ENCODE assay signal across 25 mouse cellular contexts in genomic region chr3:38839438-38839837, GRCm38 (mm10).
"Had no signal": no experiment of that assay in that cellular context is flagged by ENCODE, and none has a peak within 500 bp of the region (broad histone marks: within the 10 kb centered on the region; RNA-seq: fewer than 3 reads in every experiment).

No protein-coding gene starts in this region.

- H3K4me1 ChIP-seq: heart, embryonic 13.5 days; heart, embryonic 15.5 days; hindbrain, embryonic 13.5 days; hindbrain, embryonic 15.5 days; kidney, embryonic 15.5 days; limb, embryonic 13.5 days had no signal

- ATAC-seq: forebrain, postnatal 0 days; hindbrain, postnatal 0 days; intestine, embryonic 16.5 days had no signal

- H3K36me3 ChIP-seq: heart, embryonic 13.5 days; heart, embryonic 15.5 days; hindbrain, embryonic 13.5 days; hindbrain, embryonic 15.5 days; kidney, embryonic 15.5 days; limb, embryonic 13.5 days had no signal

- H3K9ac ChIP-seq: forebrain, postnatal 0 days; heart, embryonic 13.5 days; heart, embryonic 15.5 days; hindbrain, embryonic 13.5 days; hindbrain, embryonic 15.5 days; kidney, embryonic 15.5 days; limb, embryonic 13.5 days had no signal

- H3K9me3 ChIP-seq: heart, embryonic 13.5 days; heart, embryonic 15.5 days; hindbrain, embryonic 13.5 days; hindbrain, embryonic 15.5 days had no signal

- H3K4me2 ChIP-seq: heart, embryonic 11.5 days; heart, embryonic 13.5 days; heart, embryonic 15.5 days; hindbrain, embryonic 13.5 days; hindbrain, embryonic 15.5 days; kidney, embryonic 15.5 days; limb, embryonic 13.5 days had no signal

- H3K27ac ChIP-seq: heart, adult 2 months; heart, embryonic 13.5 days; heart, embryonic 15.5 days; hindbrain, embryonic 13.5 days; hindbrain, embryonic 15.5 days; hindbrain, postnatal 0 days; kidney, embryonic 15.5 days; kidney, postnatal 0 days; limb, embryonic 13.5 days had no signal

- H3K4me3 ChIP-seq: heart, adult 2 months; heart, embryonic 13.5 days; heart, embryonic 15.5 days; hindbrain, embryonic 13.5 days; hindbrain, embryonic 15.5 days; kidney, embryonic 15.5 days; limb, embryonic 13.5 days had no signal

- H3K27me3 ChIP-seq: heart, embryonic 13.5 days; heart, embryonic 15.5 days; hindbrain, embryonic 13.5 days; hindbrain, embryonic 15.5 days; kidney, embryonic 15.5 days; limb, embryonic 13.5 days had no signal

- DNase-seq: forebrain, postnatal 0 days; gastrocnemius, postnatal 14 days; gastrocnemius, postnatal 36 days; heart, adult 11 months; heart, adult 2 months; heart, postnatal 14 days; heart, postnatal 36 days; kidney, adult 11 months; kidney, adult 2 months; kidney, adult 9 months; kidney, postnatal 14 days; kidney, postnatal 36 days; layer of hippocampus, adult 9-11 months; layer of hippocampus, postnatal 36 days; left cerebral cortex, postnatal 4 days had no signal
